Mouse (Mus musculus): ENCODE results near the gene Fnip2. TPM values are rescaled to one million over a fixed set of nuclear protein-coding genes. Genes with fewer than 3 reads are reported as not detected.
A peak's percentile ranks its signal among the peaks of the same experiment; 100 is the strongest.

Fnip2 gene
- total and polyA plus RNA-seq, 3 experiments = 4.2 to 28.1 (median 12.2) TPM

- intact Hi-C loops (cut with DNase I) = no loop called here
- Histone ChIP-seq H3K4me1 (ENCODE audit: control insufficient read depth, insufficient read depth, low read length) (peaks cover 6% of the 10 kb centered on the region), H3K79me2 (replicated peaks; ENCODE audit: control insufficient read depth, insufficient read depth, low read length) (peaks cover 11% of the 10 kb centered on the region), H3K4me3 (no peak overlapping the region), H3K27me3 (ENCODE audit: control insufficient read depth, insufficient read depth, low read length) (no peaks in the 10 kb centered on the region), H3K27ac (no peak overlapping the region), H3K9ac (ENCODE audit: low read depth, low read length) (no peak overlapping the region), H3K36me3 (ENCODE audit: control insufficient read depth, insufficient read depth, low read length) (peaks cover 2% of the 10 kb centered on the region; the same call in 1 of the 2 replicates)
- no peak for DNase-seq
- 94% methylated on average over 3 of the region's 3 CpGs for WGBS
- TF ChIP-seq EP300 (IDR thresholded peaks at IDR 0.05; ENCODE audit: insufficient read depth, low read depth, low read length) (no peak), POLR2A (IDR thresholded peaks at IDR 0.05; ENCODE audit: insufficient read depth, low read depth, low read length) (no peak), CTCF (IDR thresholded peaks at IDR 0.05) (no peak)
These were observed 13.8 kb downstream of the Fnip2 start for GRCm38 (mm10) chr3:79553779-79554178.

- Histone ChIP-seq H3K27me3 (ENCODE audit: control insufficient read depth, insufficient read depth, low read length) (no peaks in the 10 kb centered on the region), H3K9ac (ENCODE audit: low read depth, low read length) (no peak overlapping the region), H3K79me2 (replicated peaks; ENCODE audit: control insufficient read depth, insufficient read depth, low read length) (peaks cover 11% of the 10 kb centered on the region), H3K4me1 (ENCODE audit: control insufficient read depth, insufficient read depth, low read length) (peaks cover 5% of the 10 kb centered on the region), H3K36me3 (ENCODE audit: control insufficient read depth, insufficient read depth, low read length) (peaks cover 2% of the 10 kb centered on the region; the same call in 1 of the 2 replicates), H3K4me3 (no peak overlapping the region), H3K27ac (no peak overlapping the region)
- DNase-seq = no peak
- 75% methylated on average over 10 of the region's 10 CpGs for WGBS
- TF ChIP-seq EP300 (IDR thresholded peaks at IDR 0.05; ENCODE audit: insufficient read depth, low read depth, low read length) (no peak), POLR2A (IDR thresholded peaks at IDR 0.05; ENCODE audit: insufficient read depth, low read depth, low read length) (no peak), CTCF (IDR thresholded peaks at IDR 0.05) (no peak)
- intact Hi-C loops (cut with DNase I) = no loop called here
These were observed 15.6 kb downstream of the Fnip2 start for GRCm38 (mm10) chr3:79551826-79552552.

GRCm38 (mm10) chr3:79549751-79550393, 17.7 kb downstream of the Fnip2 start:
- Histone ChIP-seq H3K4me3 (no peak overlapping the region), H3K27me3 (ENCODE audit: control insufficient read depth, insufficient read depth, low read length) (no peaks in the 10 kb centered on the region), H3K79me2 (replicated peaks; ENCODE audit: control insufficient read depth, insufficient read depth, low read length) (peaks cover 11% of the 10 kb centered on the region), H3K27ac (peak overlapping the region; percentile 5; the same call in 1 of the 2 replicates), H3K4me1 (ENCODE audit: control insufficient read depth, insufficient read depth, low read length) (peaks cover 5% of the 10 kb centered on the region), H3K36me3 (ENCODE audit: control insufficient read depth, insufficient read depth, low read length) (peaks cover 2% of the 10 kb centered on the region; the same call in 1 of the 2 replicates), H3K9ac (ENCODE audit: low read depth, low read length) (no peak overlapping the region)
- intact Hi-C loops (cut with DNase I) = no loop called here
- TF ChIP-seq EP300 (IDR thresholded peaks at IDR 0.05; ENCODE audit: insufficient read depth, low read depth, low read length) (no peak), CTCF (IDR thresholded peaks at IDR 0.05) (no peak), POLR2A (IDR thresholded peaks at IDR 0.05; ENCODE audit: insufficient read depth, low read depth, low read length) (no peak)
- 80% methylated on average over 8 of the region's 8 CpGs for WGBS
- DNase-seq = no peak

DNA sequence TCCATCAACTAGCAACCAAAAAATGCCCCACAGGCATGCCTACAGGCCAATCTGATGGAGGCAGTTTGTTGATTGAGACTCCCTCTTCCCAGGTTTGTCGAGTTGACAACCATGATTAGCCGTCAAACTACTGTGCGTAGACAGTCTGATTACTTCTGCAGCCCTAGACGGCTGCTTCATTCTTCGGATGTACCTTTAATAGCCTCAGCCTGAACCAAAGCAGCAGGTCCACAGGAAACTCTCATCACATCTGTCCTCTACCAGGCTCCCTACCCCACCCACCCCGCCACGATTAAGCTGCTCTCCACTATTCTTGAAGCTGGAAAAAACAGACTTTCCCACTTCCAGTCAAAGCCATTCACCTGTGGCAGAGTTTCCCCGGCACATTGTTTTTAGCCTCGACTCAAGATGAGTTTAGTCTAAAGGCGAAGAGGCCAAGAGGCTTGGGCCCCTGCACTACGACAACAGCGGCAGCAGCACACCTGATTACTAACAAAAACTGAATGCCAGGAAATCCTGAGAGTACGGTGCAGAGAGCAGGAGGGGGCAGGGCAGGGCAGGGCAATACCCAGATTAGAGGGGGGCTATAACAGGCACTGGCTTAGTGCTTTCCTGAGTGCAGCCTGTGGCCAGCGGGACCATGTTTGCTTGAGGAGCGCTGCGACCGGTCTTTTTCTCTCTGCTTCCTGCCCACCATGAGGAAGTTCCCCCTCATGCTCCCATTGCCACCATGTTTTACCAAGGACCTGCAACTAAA, 18.7 kb downstream of the Fnip2 start:
- Histone ChIP-seq H3K79me2 (replicated peaks; ENCODE audit: control insufficient read depth, insufficient read depth, low read length) (peaks cover 9% of the 10 kb centered on the region), H3K27ac (peak overlapping the region; percentile 48), H3K9ac (ENCODE audit: low read depth, low read length) (no peak overlapping the region), H3K27me3 (ENCODE audit: control insufficient read depth, insufficient read depth, low read length) (no peaks in the 10 kb centered on the region), H3K36me3 (ENCODE audit: control insufficient read depth, insufficient read depth, low read length) (peaks cover 2% of the 10 kb centered on the region; the same call in 1 of the 2 replicates), H3K4me1 (ENCODE audit: control insufficient read depth, insufficient read depth, low read length) (peaks cover 5% of the 10 kb centered on the region), H3K4me3 (no peak overlapping the region)
- 50% methylated on average over 17 of the region's 17 CpGs for WGBS
- DNase-seq = peak in 1 of 2 experiments; percentile 28
- intact Hi-C loops (cut with DNase I) = no loop called here
- TF ChIP-seq CTCF (IDR thresholded peaks at IDR 0.05) = no peak
- 0 out of 2 replicates have a peak, but pooled peaks have one; percentile 7 for TF ChIP-seq EP300 (IDR thresholded peaks at IDR 0.05; ENCODE audit: insufficient read depth, low read depth, low read length)

- 29% methylated on average over 6 of the region's 6 CpGs for WGBS
- no peaks in the 10 kb centered on the region for H3K27me3 ChIP-seq (ENCODE audit: control insufficient read depth, insufficient read depth, low read length)
- H3K9ac ChIP-seq (ENCODE audit: low read depth, low read length) = no peak overlapping the region
- H3K4me1 ChIP-seq (ENCODE audit: control insufficient read depth, insufficient read depth, low read length) = peaks cover 1% of the 10 kb centered on the region
- TF ChIP-seq CTCF (IDR thresholded peaks at IDR 0.05) (peak; percentile 31), EP300 (IDR thresholded peaks at IDR 0.05; ENCODE audit: insufficient read depth, low read depth, low read length) (no peak)
- H3K4me3 ChIP-seq = no peak overlapping the region
- no peaks in the 10 kb centered on the region for H3K36me3 ChIP-seq (ENCODE audit: control insufficient read depth, insufficient read depth, low read length)
- intact Hi-C loops (cut with DNase I) = no loop called here
- H3K79me2 ChIP-seq (replicated peaks; ENCODE audit: control insufficient read depth, insufficient read depth, low read length) = peaks cover 6% of the 10 kb centered on the region
- DNase-seq = no peak
- H3K27ac ChIP-seq = no peak overlapping the region
These were observed 25.0 kb downstream of the Fnip2 start for GRCm38 (mm10) chr3:79542585-79542984.
